Mouse (Mus musculus): ENCODE results near the gene Ophn1. TPM values are rescaled to one million over a fixed set of nuclear protein-coding genes. Genes with fewer than 3 reads are reported as not detected.
A peak's percentile ranks its signal among the peaks of the same experiment; 100 is the strongest.

The Ophn1 gene
- polyA plus RNA-seq, 1 experiment from 2014 or later: 10.9 TPM

- Histone ChIP-seq H3K27me3 (ENCODE audit: insufficient read depth, low read length) (0 out of 2 replicates have a peak, but pooled peaks cover 3% of the 10 kb centered on the region), H3K36me3 (ENCODE audit: insufficient read depth, low read length) (no peaks in the 10 kb centered on the region), H3K4me3 (replicated peaks; ENCODE audit: low read depth, low read length) (no peak overlapping the region), H3K9me3 (replicated peaks; ENCODE audit: low read length) (no peaks in the 10 kb centered on the region), H3K27ac (no peak overlapping the region), H3K4me2 (ENCODE audit: low read length) (no peak overlapping the region), H3K4me1 (replicated peaks; ENCODE audit: insufficient read depth, low read length) (no peaks in the 10 kb centered on the region), H3K9ac (ENCODE audit: low read depth, low read length) (no peak overlapping the region)
- ATAC-seq (replicated peaks; ENCODE audit: low FRiP score, low read depth) (no peak), DNase-seq (ENCODE audit: low spot score) (no peak)
- TF ChIP-seq CTCF (IDR thresholded peaks at IDR 0.05; ENCODE audit: low read depth): no peak
- WGBS: 93% methylated on average over 5 of the region's 5 CpGs
Measured at GRCm38 (mm10) chrX:98874086-98874485, 16.7 kb downstream of the Ophn1 start.

GRCm38 (mm10) chrX:98872064-98872463, 18.8 kb downstream of the Ophn1 start:
- Histone ChIP-seq H3K27ac (no peak overlapping the region), H3K4me2 (ENCODE audit: low read length) (no peak overlapping the region), H3K9ac (ENCODE audit: low read depth, low read length) (no peak overlapping the region), H3K4me3 (replicated peaks; ENCODE audit: low read depth, low read length) (no peak overlapping the region), H3K4me1 (replicated peaks; ENCODE audit: insufficient read depth, low read length) (no peaks in the 10 kb centered on the region), H3K36me3 (ENCODE audit: insufficient read depth, low read length) (no peaks in the 10 kb centered on the region), H3K9me3 (replicated peaks; ENCODE audit: low read length) (no peaks in the 10 kb centered on the region), H3K27me3 (ENCODE audit: insufficient read depth, low read length) (0 out of 2 replicates have a peak, but pooled peaks cover 3% of the 10 kb centered on the region)
- ATAC-seq (replicated peaks; ENCODE audit: low FRiP score, low read depth): no peak
- TF ChIP-seq CTCF (IDR thresholded peaks at IDR 0.05; ENCODE audit: low read depth): no peak
- WGBS: 68% methylated on average over 1 of the region's 1 CpGs
- DNase-seq (ENCODE audit: low spot score): no peak

GRCm38 (mm10) chrX:98870541-98870940, 20.3 kb downstream of the Ophn1 start:
- no peaks in the 10 kb centered on the region for H3K4me1 ChIP-seq (replicated peaks; ENCODE audit: insufficient read depth, low read length)
- WGBS: 85% methylated on average over 1 of the region's 1 CpGs
- no peaks in the 10 kb centered on the region for H3K9me3 ChIP-seq (replicated peaks; ENCODE audit: low read length)
- H3K4me2 ChIP-seq (ENCODE audit: low read length): no peak overlapping the region
- no peak overlapping the region for H3K9ac ChIP-seq (ENCODE audit: low read depth, low read length)
- H3K4me3 ChIP-seq (replicated peaks; ENCODE audit: low read depth, low read length): no peak overlapping the region
- no peak overlapping the region for H3K27ac ChIP-seq
- no peaks in the 10 kb centered on the region for H3K36me3 ChIP-seq (ENCODE audit: insufficient read depth, low read length)
- TF ChIP-seq CTCF (IDR thresholded peaks at IDR 0.05; ENCODE audit: low read depth): no peak
- no peak for ATAC-seq (replicated peaks; ENCODE audit: low FRiP score, low read depth)
- 0 out of 2 replicates have a peak, but pooled peaks cover 3% of the 10 kb centered on the region for H3K27me3 ChIP-seq (ENCODE audit: insufficient read depth, low read length)
- DNase-seq (ENCODE audit: low spot score): no peak

GRCm38 (mm10) chrX:98869735-98870134, 21.1 kb downstream of the Ophn1 start:
- 0 out of 2 replicates have a peak, but pooled peaks cover 1% of the 10 kb centered on the region for H3K27me3 ChIP-seq (ENCODE audit: insufficient read depth, low read length)
- no peak for TF ChIP-seq CTCF (IDR thresholded peaks at IDR 0.05; ENCODE audit: low read depth)
- no peak overlapping the region for H3K27ac ChIP-seq
- no peak overlapping the region for H3K4me2 ChIP-seq (ENCODE audit: low read length)
- ATAC-seq (replicated peaks; ENCODE audit: low FRiP score, low read depth) (no peak), DNase-seq (ENCODE audit: low spot score) (no peak)
- no peaks in the 10 kb centered on the region for H3K4me1 ChIP-seq (replicated peaks; ENCODE audit: insufficient read depth, low read length)
- no peaks in the 10 kb centered on the region for H3K9me3 ChIP-seq (replicated peaks; ENCODE audit: low read length)
- 80% methylated on average over 2 of the region's 2 CpGs for WGBS
- H3K4me3 ChIP-seq (replicated peaks; ENCODE audit: low read depth, low read length): no peak overlapping the region
- H3K9ac ChIP-seq (ENCODE audit: low read depth, low read length): no peak overlapping the region
- no peaks in the 10 kb centered on the region for H3K36me3 ChIP-seq (ENCODE audit: insufficient read depth, low read length)

- Histone ChIP-seq H3K27me3 (ENCODE audit: insufficient read depth, low read length) (no peaks in the 10 kb centered on the region), H3K27ac (no peak overlapping the region), H3K9ac (ENCODE audit: low read depth, low read length) (no peak overlapping the region), H3K9me3 (replicated peaks; ENCODE audit: low read length) (no peaks in the 10 kb centered on the region), H3K4me3 (replicated peaks; ENCODE audit: low read depth, low read length) (no peak overlapping the region), H3K36me3 (ENCODE audit: insufficient read depth, low read length) (no peaks in the 10 kb centered on the region), H3K4me1 (replicated peaks; ENCODE audit: insufficient read depth, low read length) (no peaks in the 10 kb centered on the region), H3K4me2 (ENCODE audit: low read length) (no peak overlapping the region)
- no peak for TF ChIP-seq CTCF (IDR thresholded peaks at IDR 0.05; ENCODE audit: low read depth)
- DNase-seq (ENCODE audit: low spot score) (no peak), ATAC-seq (replicated peaks; ENCODE audit: low FRiP score, low read depth) (no peak)
- 76% methylated on average over 5 of the region's 5 CpGs for WGBS
Measured at GRCm38 (mm10) chrX:98869165-98869564, 21.7 kb downstream of the Ophn1 start.

GRCm38 (mm10) chrX:98860167-98860566, 30.7 kb downstream of the Ophn1 start:
- no peaks in the 10 kb centered on the region for H3K36me3 ChIP-seq (ENCODE audit: insufficient read depth, low read length)
- no peak overlapping the region for H3K4me2 ChIP-seq (ENCODE audit: low read length)
- TF ChIP-seq CTCF (IDR thresholded peaks at IDR 0.05; ENCODE audit: low read depth): no peak
- H3K9ac ChIP-seq (ENCODE audit: low read depth, low read length): no peak overlapping the region
- 42% methylated on average over 5 of the region's 5 CpGs for WGBS
- H3K4me3 ChIP-seq (replicated peaks; ENCODE audit: low read depth, low read length): no peak overlapping the region
- no peaks in the 10 kb centered on the region for H3K27me3 ChIP-seq (ENCODE audit: insufficient read depth, low read length)
- H3K9me3 ChIP-seq (replicated peaks; ENCODE audit: low read length): no peaks in the 10 kb centered on the region
- no peak overlapping the region for H3K27ac ChIP-seq
- no peaks in the 10 kb centered on the region for H3K4me1 ChIP-seq (replicated peaks; ENCODE audit: insufficient read depth, low read length)
- ATAC-seq (replicated peaks; ENCODE audit: low FRiP score, low read depth): no peak
- peak; percentile 12 for DNase-seq (ENCODE audit: low spot score)

GRCm38 (mm10) chrX:98856046-98856445, 34.8 kb downstream of the Ophn1 start:
- Histone ChIP-seq H3K36me3 (ENCODE audit: insufficient read depth, low read length) (no peaks in the 10 kb centered on the region), H3K4me3 (replicated peaks; ENCODE audit: low read depth, low read length) (no peak overlapping the region), H3K9ac (ENCODE audit: low read depth, low read length) (no peak overlapping the region), H3K9me3 (replicated peaks; ENCODE audit: low read length) (no peaks in the 10 kb centered on the region), H3K4me2 (ENCODE audit: low read length) (no peak overlapping the region), H3K27me3 (ENCODE audit: insufficient read depth, low read length) (no peaks in the 10 kb centered on the region), H3K4me1 (replicated peaks; ENCODE audit: insufficient read depth, low read length) (no peaks in the 10 kb centered on the region), H3K27ac (no peak overlapping the region)
- whole genome bisulfite sequencing: 84% methylated on average over 2 of the region's 2 CpGs
- ATAC-seq (replicated peaks; ENCODE audit: low FRiP score, low read depth) (no peak), DNase-seq (ENCODE audit: low spot score) (no peak)
- TF ChIP-seq CTCF (IDR thresholded peaks at IDR 0.05; ENCODE audit: low read depth): no peak

Data from kidney, postnatal 0 days (tissue).